Mouse (Mus musculus) lung, adult 2 months (tissue): ENCODE results near the gene Mesd. TPM values are rescaled to one million over a fixed set of nuclear protein-coding genes. Genes with fewer than 3 reads are reported as not detected.
A peak's percentile ranks its signal among the peaks of the same experiment; 100 is the strongest.
"Not testable (repeated sequence)": the region's sequence is repeated elsewhere in the genome, so short reads cannot be mapped to it uniquely, and the experiment has no call there.

Source experiments
- DNase-seq: peaks from one replicate; pipeline ENCODE4 v3.0.0; 2022
- H3K4me1 ChIP-seq: fragments of 200-500 bp; 2 replicates; pipeline ENCODE4 v1.6.1; 2011; ENCODE audit warnings: low read length; ENCODE audit not compliant: control insufficient read depth, insufficient read depth
- H3K4me3 ChIP-seq: fragments of 200-500 bp; replicated peaks from 2 replicates; pipeline ENCODE3; 2011; ENCODE audit warnings: low read depth, mild to moderate bottlenecking, control low read depth, low read length; ENCODE audit errors: extremely low read depth
- CTCF ChIP-seq: fragments of 200-500 bp; IDR thresholded peaks from 2 replicates; pipeline ENCODE4 v1.5.1; 2011; ENCODE audit warnings: mild to moderate bottlenecking, low read length, control low read depth; ENCODE audit not compliant: insufficient read depth
- POLR2A ChIP-seq: fragments of 200-500 bp; IDR thresholded peaks from 2 replicates; pipeline ENCODE4 v1.6.1; 2011; ENCODE audit warnings: low read depth, mild to moderate bottlenecking, control low read depth, low read length, borderline replicate concordance; ENCODE audit errors: extremely low read depth
- WGBS: fragments of 180-500 bp; shearing (Covaris S2); methylation state at CpG from one replicate; pipeline ENCODE4 v1.1.7; 2018; 5-methylcytosine and 5-hydroxymethylcytosine counted together
- polyA plus RNA-seq: library from polyadenylated mRNA; depleted of rRNA; stranded (reverse); fragments of >200 nt; gene quantifications from 2 replicates; pipeline ENCODE4 v1.2.3, GENCODE M21; 2012

Mesd gene
- polyA plus RNA-seq, 1 experiment = 15.0 TPM

DNA sequence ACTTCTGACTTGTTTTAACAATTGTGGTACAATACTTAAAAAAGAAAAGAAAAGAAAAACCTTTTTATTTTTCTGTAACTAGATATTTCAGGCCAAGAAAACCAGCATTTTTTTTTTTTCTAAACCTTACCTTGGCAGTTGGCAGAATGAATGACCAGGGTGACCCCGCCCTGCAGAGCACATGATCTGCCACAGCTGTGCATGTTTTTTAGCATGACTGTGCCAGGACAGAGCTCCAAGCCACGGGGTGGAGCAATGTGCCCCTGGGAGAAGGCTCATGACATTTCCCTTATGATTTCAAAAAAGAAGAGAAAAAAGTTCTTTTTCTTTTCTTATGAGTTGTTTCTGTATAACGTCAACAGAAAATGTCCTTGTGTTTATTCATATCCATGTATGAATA lies 5.1 kb downstream of the Mesd start:
- WGBS = 33% methylated on average over 3 of the region's 3 CpGs
- DNase-seq = no peak
- Histone ChIP-seq H3K4me1 (peaks cover 9% of the 10 kb centered on the region), H3K4me3 (no peak overlapping the region)
- no peak for TF ChIP-seq CTCF
- no peak for TF ChIP-seq POLR2A

- not testable (repeated sequence) for H3K4me1 ChIP-seq, H3K4me3 ChIP-seq, DNase-seq
- WGBS = 87% methylated on average over 5 of the region's 5 CpGs
Observed at GRCm38 (mm10) chr7:83889946-83890345, 5.7 kb downstream of the Mesd start.

GRCm38 (mm10) chr7:83891433-83892332 lies 7.4 kb downstream of the Mesd start:
- H3K4me3 ChIP-seq = peak overlapping the region; percentile 89
- TF ChIP-seq POLR2A (peak; percentile 92), CTCF (no peak)
- H3K4me1 ChIP-seq = peaks cover 2% of the 10 kb centered on the region; the same call in 1 of the 2 replicates
- DNase-seq = peak; percentile 100
- 2% methylated on average over 44 of the region's 44 CpGs for WGBS

DNA sequence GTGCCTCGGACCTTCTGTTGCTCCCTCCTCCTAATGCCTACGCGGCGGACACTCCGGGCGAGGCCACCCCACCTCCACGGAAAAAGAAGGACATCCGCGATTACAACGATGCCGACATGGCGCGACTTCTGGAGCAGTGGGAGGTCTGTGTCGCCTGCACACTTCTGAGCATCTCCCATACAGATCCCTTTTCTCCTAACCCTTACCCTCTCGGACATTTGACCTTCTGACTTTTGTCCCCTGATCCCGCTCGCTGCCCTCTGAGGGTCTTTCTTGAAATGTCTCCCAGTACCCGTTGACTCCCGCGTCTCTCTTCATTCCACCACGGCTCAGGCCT lies 8.0 kb downstream of the Mesd start:
- H3K4me1 ChIP-seq = peaks cover 2% of the 10 kb centered on the region; the same call in 1 of the 2 replicates
- H3K4me3 ChIP-seq = peak overlapping the region; percentile 89
- no peak for DNase-seq
- under 1% methylated on average over 21 of the region's 21 CpGs for WGBS
- TF ChIP-seq CTCF (no peak), POLR2A (no peak)

DNA sequence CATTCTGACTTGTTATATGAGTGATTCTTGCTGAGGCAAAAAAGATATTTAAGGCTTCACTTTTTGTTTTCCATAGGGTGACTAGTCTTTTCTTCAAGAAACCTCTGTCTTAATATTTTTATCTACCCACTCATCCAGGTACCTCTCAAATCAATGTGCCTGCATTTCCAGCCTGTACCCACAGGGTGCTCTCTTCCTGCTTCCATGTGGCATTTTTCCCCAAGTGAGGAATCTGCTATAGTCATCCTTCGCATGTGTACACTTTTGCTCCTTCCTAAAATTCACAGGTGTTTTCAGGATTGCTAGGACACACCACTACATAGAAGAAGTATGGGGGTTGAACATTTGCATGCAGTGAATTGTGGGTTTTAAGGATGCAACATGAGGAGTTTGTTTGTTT lies 10.1 kb downstream of the Mesd start:
- WGBS = 91% methylated on average over 1 of the region's 1 CpGs
- no peak for DNase-seq
- H3K4me1 ChIP-seq = peaks cover 2% of the 10 kb centered on the region; the same call in 1 of the 2 replicates

DNA sequence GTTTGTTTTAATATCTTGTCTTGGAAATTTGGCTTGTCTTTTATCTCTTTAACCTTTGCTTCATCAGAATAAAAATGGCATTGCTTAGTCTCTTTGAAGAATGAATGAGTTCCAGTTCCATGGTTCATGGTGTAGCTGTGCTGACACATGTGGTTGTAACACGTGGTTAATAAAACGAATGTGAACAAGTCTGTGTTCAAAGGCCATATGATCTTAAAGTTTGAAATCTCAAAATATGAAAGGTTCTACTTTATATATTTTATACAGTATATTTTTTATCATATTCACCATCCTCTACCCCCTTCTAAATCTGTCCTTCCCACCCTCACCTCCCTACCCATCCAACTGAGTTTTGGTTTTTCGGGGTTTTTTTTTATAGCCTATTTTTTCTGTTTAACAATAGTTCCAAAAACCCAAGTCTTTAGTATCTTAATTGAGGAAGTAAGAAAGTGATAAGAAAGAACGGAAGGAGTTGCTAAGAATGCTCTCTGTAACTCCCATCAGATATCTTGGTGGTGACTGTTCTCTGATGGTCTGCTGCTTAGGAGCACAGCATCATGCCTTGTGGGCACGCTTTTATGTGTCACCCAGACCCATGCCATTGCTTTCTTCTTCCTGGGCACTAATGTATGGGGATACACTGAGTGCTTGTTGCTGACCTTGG lies 11.9 kb downstream of the Mesd start:
- TF ChIP-seq POLR2A (no peak), CTCF (no peak)
- 84% methylated on average over 5 of the region's 5 CpGs for WGBS
- DNase-seq = no peak
- H3K4me1 ChIP-seq = peaks cover 2% of the 10 kb centered on the region; the same call in 1 of the 2 replicates
- H3K4me3 ChIP-seq = no peak overlapping the region

More for the DNA sequence above, 10.1 kb downstream of the Mesd start:
- TF ChIP-seq POLR2A (no peak), CTCF (no peak)
- H3K4me3 ChIP-seq = no peak overlapping the region

- no peak overlapping the region for H3K4me3 ChIP-seq
- H3K4me1 ChIP-seq = no peaks in the 10 kb centered on the region
- no peak for DNase-seq
- WGBS = 93% methylated on average over 11 of the region's 11 CpGs
- TF ChIP-seq CTCF (no peak), POLR2A (no peak)
Observed at GRCm38 (mm10) chr7:83898267-83898666, 14.0 kb downstream of the Mesd start.

DNA sequence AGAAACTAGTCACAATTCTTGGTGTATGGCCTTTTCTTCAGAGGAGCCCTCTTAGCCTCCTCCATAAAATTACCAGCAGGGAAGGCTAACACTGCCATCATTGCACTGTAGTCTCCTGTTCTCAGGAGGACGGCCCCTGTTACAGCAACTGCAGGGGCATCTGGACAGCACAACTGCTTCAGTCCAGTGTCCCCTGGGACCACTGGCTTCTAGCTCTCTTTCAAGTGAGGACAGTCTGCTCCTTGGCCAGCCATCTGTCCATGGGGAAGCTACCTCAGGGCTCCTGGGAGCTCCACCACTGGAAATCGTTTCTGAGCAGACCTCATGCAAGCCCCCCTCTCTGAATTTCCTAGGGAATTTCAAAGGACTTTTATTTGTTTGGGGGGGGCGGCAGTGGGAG lies 16.3 kb downstream of the Mesd start:
- DNase-seq = no peak
- TF ChIP-seq POLR2A = no peak
- TF ChIP-seq CTCF = no peak
- no peak overlapping the region for H3K4me3 ChIP-seq
- no peaks in the 10 kb centered on the region for H3K4me1 ChIP-seq
- WGBS = 81% methylated on average over 3 of the region's 3 CpGs

DNA sequence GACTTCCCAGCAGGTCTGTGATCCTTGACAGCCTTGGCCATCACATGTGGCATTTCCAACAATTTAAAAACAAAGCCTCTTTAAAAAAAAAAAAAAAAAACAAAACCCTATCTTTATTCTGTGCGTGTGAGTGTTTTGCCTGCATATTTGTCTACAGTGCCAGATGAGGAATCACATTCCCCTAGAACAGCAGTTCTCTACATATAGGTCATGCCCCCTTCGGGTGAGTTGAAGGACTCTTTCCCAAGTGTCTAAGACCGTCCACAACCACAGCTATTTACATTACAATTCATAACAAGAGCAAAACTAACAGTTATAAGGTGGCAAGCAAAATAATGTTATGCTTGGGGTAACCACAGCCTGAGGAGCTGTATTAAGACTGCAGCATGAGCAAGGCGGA lies 17.2 kb downstream of the Mesd start:
- Histone ChIP-seq H3K4me1 (no peaks in the 10 kb centered on the region), H3K4me3 (no peak overlapping the region)
- TF ChIP-seq POLR2A (no peak), CTCF (no peak)
- no peak for DNase-seq
- 55% methylated on average over 4 of the region's 4 CpGs for WGBS
